Mouse (Mus musculus) urinary bladder, postnatal 4 days (tissue): Measurements from ENCODE around the gene Olfr1441.
A peak's percentile ranks its signal among the peaks of the same experiment; 100 is the strongest.

ENCODE experiments used
- DNase-seq, 2 experiments: peaks; one replicate each; pipeline ENCODE4 v3.0.0; 2021 to 2022; ENCODE audit warnings: low spot score in 2 of 2

Olfr1441 gene

GRCm38 (mm10) chr19:12417361-12417760 is at the start of gene Olfr1441:
TSS of gene Olfr1441 (plus strand) at chr19:12417433.
- DNase-seq, result no peak

- DNase-seq, result no peak
Observed at GRCm38 (mm10) chr19:12373004-12373403, 44.2 kb upstream of the Olfr1441 start.

GRCm38 (mm10) chr19:12374465-12375025 is 42.7 kb upstream of the Olfr1441 start:
- no peak for DNase-seq

GRCm38 (mm10) chr19:12386979-12387378 is 30.3 kb upstream of the Olfr1441 start, which contains the start of gene Olfr1440:
TSS of gene Olfr1440 (plus strand) at chr19:12387279.
- DNase-seq, result no peak

- DNase-seq, result no peak
Observed at GRCm38 (mm10) chr19:12413737-12414136, 3.5 kb upstream of the Olfr1441 start.

GRCm38 (mm10) chr19:12418312-12418711 is 1.1 kb downstream of the Olfr1441 start:
- DNase-seq, result no peak

- no peak for DNase-seq
Observed at GRCm38 (mm10) chr19:12420555-12420954, 3.3 kb downstream of the Olfr1441 start.

- no peak for DNase-seq
Observed at GRCm38 (mm10) chr19:12421680-12422079, 4.4 kb downstream of the Olfr1441 start.

- no peak for DNase-seq
Observed at GRCm38 (mm10) chr19:12427101-12427500, 9.9 kb downstream of the Olfr1441 start.

- DNase-seq, result no peak
Observed at GRCm38 (mm10) chr19:12427605-12428004, 10.4 kb downstream of the Olfr1441 start, which contains the start of gene Pfpl. TSS of gene Pfpl (plus strand) at chr19:12427905.

GRCm38 (mm10) chr19:12433033-12433432 is 15.8 kb downstream of the Olfr1441 start:
- peak in 1 of 2 experiments; percentile 28 for DNase-seq

GRCm38 (mm10) chr19:12435011-12435416 is 17.8 kb downstream of the Olfr1441 start:
- no peak for DNase-seq

- no peak for DNase-seq
Observed at GRCm38 (mm10) chr19:12435750-12436524, 18.7 kb downstream of the Olfr1441 start.

GRCm38 (mm10) chr19:12439581-12439980 is 22.3 kb downstream of the Olfr1441 start:
- DNase-seq, result no peak

- no peak for DNase-seq
Observed at GRCm38 (mm10) chr19:12440103-12440725, 23.0 kb downstream of the Olfr1441 start.

GRCm38 (mm10) chr19:12442560-12442959 is 25.3 kb downstream of the Olfr1441 start:
- DNase-seq, result no peak

GRCm38 (mm10) chr19:12445014-12445413 is 27.8 kb downstream of the Olfr1441 start:
- no peak for DNase-seq

GRCm38 (mm10) chr19:12457401-12458066 is 40.3 kb downstream of the Olfr1441 start:
- no peak for DNase-seq

GRCm38 (mm10) chr19:12459516-12459915 is 42.3 kb downstream of the Olfr1441 start:
- no peak for DNase-seq

- DNase-seq, result no peak
Observed at GRCm38 (mm10) chr19:12460282-12461249, 43.3 kb downstream of the Olfr1441 start, which contains the start of gene Mpeg1. TSS of gene Mpeg1 (plus strand) at chr19:12460779.
